ENCODE assay signal across 8 mouse cellular contexts in genomic region chr6:72787948-72788891, GRCm38 (mm10). TPM values are rescaled to one million over a fixed set of nuclear protein-coding genes. Genes with fewer than 3 reads are reported as not detected.
DNase-seq lines count a peak whose midpoint lies in the region; ATAC-seq lines count a peak whose summit lies in the region.

No protein-coding gene starts in this region.

- peak overlapping the region; percentile 68 for H3K9ac ChIP-seq in forebrain, embryonic 14.5 days (ENCODE audit: low read length)
- H3K9ac ChIP-seq in limb, embryonic 11.5 days (ENCODE audit: low read length), result peak overlapping the region; percentile 96
- H3K9ac ChIP-seq in midbrain, embryonic 12.5 days (replicated peaks), result peak overlapping the region; percentile 81
- peak overlapping the region; percentile 89 for H3K9ac ChIP-seq in stomach, embryonic 14.5 days (replicated peaks; ENCODE audit: low read depth, low read length)

- intact Hi-C loops in heart, postnatal 36 days (cut with DNase I), result loop anchor here (2.0 kb wide), 3 partner anchors 37 to 113 kb away; no protein-coding TSS in a partner anchor

- under 1% methylated on average over 67 of the region's 69 CpGs for WGBS in forebrain, embryonic 14.5 days
- WGBS in limb, embryonic 11.5 days, result under 1% methylated on average over 69 of the region's 69 CpGs
- under 1% methylated on average over 68 of the region's 69 CpGs for WGBS in midbrain, embryonic 12.5 days
- under 1% methylated on average over 68 of the region's 69 CpGs for WGBS in stomach, embryonic 14.5 days

- no peak for DNase-seq in cerebellum, adult 9-10 months
- peak; percentile 22 to 44 for DNase-seq in adrenal gland, postnatal 4 days (ENCODE audit: low spot score in 2 of 2)
- DNase-seq in forebrain, embryonic 14.5 days (ENCODE audit: low spot score), result peak; percentile 52
- peak; percentile 55 to 61 for DNase-seq in heart, postnatal 36 days
- DNase-seq in limb, embryonic 11.5 days (ENCODE audit: low spot score), result peak; percentile 78

- H3K36me3 ChIP-seq in forebrain, embryonic 14.5 days (ENCODE audit: control insufficient read depth, insufficient read depth, low read length), result peaks cover 4% of the 10 kb centered on the region; the same call in 1 of the 2 replicates
- H3K36me3 ChIP-seq in limb, embryonic 11.5 days (ENCODE audit: control insufficient read depth, insufficient read depth, low read length), result peaks cover 2% of the 10 kb centered on the region; the same call in 1 of the 2 replicates
- H3K36me3 ChIP-seq in midbrain, embryonic 12.5 days, result 0 out of 2 replicates have a peak, but pooled peaks cover 3% of the 10 kb centered on the region
- peaks cover 8% of the 10 kb centered on the region; the same call in 1 of the 2 replicates for H3K36me3 ChIP-seq in stomach, embryonic 14.5 days (ENCODE audit: control insufficient read depth, insufficient read depth, low read length)

- H3K4me1 ChIP-seq in forebrain, embryonic 14.5 days (ENCODE audit: control insufficient read depth, insufficient read depth, low read length), result peaks cover 13% of the 10 kb centered on the region
- peaks cover 12% of the 10 kb centered on the region for H3K4me1 ChIP-seq in limb, embryonic 11.5 days (ENCODE audit: control insufficient read depth, insufficient read depth, low read length)
- peaks cover 19% of the 10 kb centered on the region for H3K4me1 ChIP-seq in midbrain, embryonic 12.5 days
- H3K4me1 ChIP-seq in stomach, embryonic 14.5 days (ENCODE audit: control insufficient read depth, insufficient read depth, low read length), result peaks cover 13% of the 10 kb centered on the region

- peak overlapping the region; percentile 74 for H3K4me3 ChIP-seq in forebrain, embryonic 14.5 days (ENCODE audit: low read depth, low read length)
- H3K4me3 ChIP-seq in limb, embryonic 11.5 days (ENCODE audit: low read depth, low read length), result peak overlapping the region; percentile 94
- peak overlapping the region; percentile 88 for H3K4me3 ChIP-seq in midbrain, embryonic 12.5 days
- peak overlapping the region; percentile 74 for H3K4me3 ChIP-seq in stomach, embryonic 14.5 days (ENCODE audit: low read depth, low read length)

- peak overlapping the region; percentile 64; the same call in 1 of the 2 replicates for H3K27ac ChIP-seq in forebrain, embryonic 14.5 days (ENCODE audit: low read depth, low read length)
- H3K27ac ChIP-seq in limb, embryonic 11.5 days (replicated peaks; ENCODE audit: low read depth, low read length), result peak overlapping the region; percentile 94
- peak overlapping the region; percentile 83 for H3K27ac ChIP-seq in midbrain, embryonic 12.5 days (replicated peaks)
- H3K27ac ChIP-seq in stomach, embryonic 14.5 days (ENCODE audit: low read length), result peak overlapping the region; percentile 93

- 0 out of 2 replicates have a peak, but pooled peaks have one; percentile 20 for ATAC-seq in cerebellum, adult (ENCODE audit: insufficient number of reproducible peaks, low FRiP score, low TSS enrichment)
- ATAC-seq in forebrain, embryonic 14.5 days, result peak; percentile 27
- peak; percentile 11; the same call in 1 of the 2 replicates for ATAC-seq in limb, embryonic 11.5 days (ENCODE audit: insufficient number of reproducible peaks, low FRiP score, low TSS enrichment, low read depth)
- peak; percentile 8; the same call in 1 of the 2 replicates for ATAC-seq in midbrain, embryonic 12.5 days (ENCODE audit: low FRiP score, low read depth)
- ATAC-seq in stomach, embryonic 14.5 days (ENCODE audit: insufficient number of reproducible peaks, insufficient read depth, low FRiP score, low read depth), result peak; percentile 16

- peak overlapping the region; percentile 95 for H3K4me2 ChIP-seq in forebrain, embryonic 14.5 days (ENCODE audit: low read length)
- peak overlapping the region; percentile 93 for H3K4me2 ChIP-seq in limb, embryonic 11.5 days (ENCODE audit: low read depth, severe bottlenecking)
- H3K4me2 ChIP-seq in midbrain, embryonic 12.5 days (replicated peaks), result peak overlapping the region; percentile 94
- H3K4me2 ChIP-seq in stomach, embryonic 14.5 days (replicated peaks; ENCODE audit: low read depth, low read length), result peak overlapping the region; percentile 83

- H3K9me3 ChIP-seq in forebrain, embryonic 14.5 days (replicated peaks; ENCODE audit: control insufficient read depth, low read length), result no peaks in the 10 kb centered on the region
- H3K9me3 ChIP-seq in limb, embryonic 11.5 days (ENCODE audit: control insufficient read depth, low read length), result no peaks in the 10 kb centered on the region
- no peaks in the 10 kb centered on the region for H3K9me3 ChIP-seq in midbrain, embryonic 12.5 days
- no peaks in the 10 kb centered on the region for H3K9me3 ChIP-seq in stomach, embryonic 14.5 days (ENCODE audit: control insufficient read depth, low read depth, low read length)

- no peaks in the 10 kb centered on the region for H3K27me3 ChIP-seq in forebrain, embryonic 14.5 days (replicated peaks; ENCODE audit: control insufficient read depth, insufficient read depth, low read length)
- H3K27me3 ChIP-seq in limb, embryonic 11.5 days (ENCODE audit: control insufficient read depth, insufficient read depth, low read length), result no peaks in the 10 kb centered on the region
- peaks cover 24% of the 10 kb centered on the region for H3K27me3 ChIP-seq in midbrain, embryonic 12.5 days
- H3K27me3 ChIP-seq in stomach, embryonic 14.5 days (ENCODE audit: control insufficient read depth, insufficient read depth, low read length), result no peaks in the 10 kb centered on the region

RNA-seq across cellular contexts. Expression of gene Tcf7l1, which starts 0.8 kb away (rescaled TPM):
- total RNA-seq in adrenal gland, postnatal 4 days (2021), result 10 to 100 TPM; 29.8 to 31.1 TPM
- 6.8 and 6.9 TPM in 2 replicates for polyA plus RNA-seq in forebrain, embryonic 14.5 days (2014; fragmentation: Nextera tagmentation; extraction: Ambion mirVana)
- total RNA-seq in heart, postnatal 36 days (2021), result 10 to 100 TPM; 10.5 to 11.9 TPM
- polyA plus RNA-seq in limb, embryonic 11.5 days (2014; fragmentation: Nextera tagmentation; extraction: Ambion mirVana), result 42.4 and 44.4 TPM in 2 replicates
- 18.2 and 21.7 TPM in 2 replicates for polyA plus RNA-seq in midbrain, embryonic 12.5 days (2016; fragmentation: Nextera tagmentation; extraction: Ambion mirVana)
- polyA plus RNA-seq in stomach, embryonic 14.5 days (2014; fragmentation: Nextera tagmentation; extraction: Ambion mirVana), result 35.1 and 39.0 TPM in 2 replicates
